Mouse (Mus musculus) midbrain, embryonic 16.5 days (tissue): ENCODE measurements around the gene Xdh. TPM values are rescaled to one million over a fixed set of nuclear protein-coding genes. Genes with fewer than 3 reads are reported as not detected.

Experiments
- ATAC-seq: fragments of 200-750 bp; cut with Nextera tagmentation; 2 replicates; pipeline ENCODE4 v1.8.0; 2017; ENCODE audit warnings: moderate TSS enrichment
- H3K27ac ChIP-seq: fragments of 300-500 bp; sonication (generic); 2 replicates; pipeline ENCODE4 v1.5.1; 2014; ENCODE audit warnings: mild to moderate bottlenecking, low read length, mixed read lengths
- H3K27me3 ChIP-seq: fragments of 300-500 bp; sonication (generic); 2 replicates; pipeline ENCODE4 v1.6.1; 2014; ENCODE audit warnings: low read depth, low read length, mixed read lengths; ENCODE audit not compliant: control insufficient read depth, insufficient read depth
- H3K36me3 ChIP-seq: fragments of 300-500 bp; sonication (generic); 2 replicates; pipeline ENCODE4 v1.6.1; 2014; ENCODE audit warnings: mild to moderate bottlenecking, low read length, moderate library complexity, mixed read lengths; ENCODE audit not compliant: control insufficient read depth, insufficient read depth
- H3K4me1 ChIP-seq: fragments of 300-500 bp; sonication (generic); 2 replicates; pipeline ENCODE4 v1.6.1; 2014; ENCODE audit warnings: mild to moderate bottlenecking, low read length, mixed read lengths; ENCODE audit not compliant: control insufficient read depth, insufficient read depth
- H3K4me2 ChIP-seq: fragments of 300-500 bp; sonication (generic); 2 replicates; pipeline ENCODE4 v1.6.1; 2014; ENCODE audit warnings: mild to moderate bottlenecking, low read length, mixed read lengths
- H3K4me3 ChIP-seq: fragments of 300-500 bp; sonication (generic); 2 replicates; pipeline ENCODE4 v1.5.1; 2014; ENCODE audit warnings: low read depth, mild to moderate bottlenecking, low read length, moderate library complexity, mixed read lengths
- H3K9ac ChIP-seq: fragments of 300-500 bp; sonication (generic); 2 replicates; pipeline ENCODE4 v1.6.1; 2014; ENCODE audit warnings: low read depth, low read length, mixed read lengths
- H3K9me3 ChIP-seq: fragments of 300-500 bp; sonication (generic); replicated peaks from 2 replicates; pipeline ENCODE4 v1.6.1; 2014; ENCODE audit warnings: mild to moderate bottlenecking, low read length, mixed read lengths; ENCODE audit not compliant: control insufficient read depth, poor library complexity, severe bottlenecking
- WGBS: fragments of 180-500 bp; shearing (Covaris S2); extraction: QIAGEN DNeasy Blood & Tissue Kit; methylation state at CpG from one replicate; pipeline ENCODE4 v1.1.7; 2014; 5-methylcytosine and 5-hydroxymethylcytosine counted together
- polyA plus RNA-seq: library from polyadenylated mRNA; unstranded; fragments of >200 nt; fragmentation: Nextera tagmentation; extraction: Ambion mirVana; gene quantifications from 2 replicates; pipeline ENCODE4 v1.2.1, GENCODE M21; 2015

Gene Xdh
- 0.31 and 0.70 TPM in 2 replicates for polyA plus RNA-seq

- Histone ChIP-seq H3K36me3 (no peaks in the 10 kb centered on the region), H3K9me3 (no peaks in the 10 kb centered on the region), H3K4me2 (no peak within 1 kb of the TSS), H3K27me3 (no peaks in the 10 kb centered on the region), H3K4me1 (no peaks in the 10 kb centered on the region), H3K4me3 (no peak within 1 kb of the TSS), H3K9ac (no peak within 1 kb of the TSS), H3K27ac (no peak within 1 kb of the TSS)
- WGBS: 84% methylated on average over 13 of the region's 13 CpGs
- no peak for ATAC-seq
Observed at GRCm38 (mm10) chr17:73950062-73950735, at the start of gene Xdh. TSS of gene Xdh (minus strand) at chr17:73950196.

GRCm38 (mm10) chr17:73995907-73996645 is 46.1 kb upstream of the Xdh start:
- Histone ChIP-seq H3K4me2 (no peak overlapping the region), H3K9me3 (no peaks in the 10 kb centered on the region), H3K9ac (no peak overlapping the region), H3K4me1 (no peaks in the 10 kb centered on the region), H3K27ac (no peak overlapping the region), H3K4me3 (no peak overlapping the region), H3K27me3 (no peaks in the 10 kb centered on the region), H3K36me3 (no peaks in the 10 kb centered on the region)
- no peak for ATAC-seq
- 93% methylated on average over 13 of the region's 13 CpGs for WGBS

GRCm38 (mm10) chr17:73991264-73991663 is 41.3 kb upstream of the Xdh start:
- H3K4me3 ChIP-seq: no peak overlapping the region
- no peak overlapping the region for H3K4me2 ChIP-seq
- ATAC-seq: no peak
- H3K9ac ChIP-seq: no peak overlapping the region
- no peaks in the 10 kb centered on the region for H3K27me3 ChIP-seq
- no peak overlapping the region for H3K27ac ChIP-seq
- H3K36me3 ChIP-seq: no peaks in the 10 kb centered on the region
- 88% methylated on average over 4 of the region's 4 CpGs for WGBS
- H3K9me3 ChIP-seq: no peaks in the 10 kb centered on the region
- no peaks in the 10 kb centered on the region for H3K4me1 ChIP-seq

GRCm38 (mm10) chr17:73986571-73986970 is 36.6 kb upstream of the Xdh start:
- Histone ChIP-seq H3K9ac (no peak overlapping the region), H3K9me3 (no peaks in the 10 kb centered on the region), H3K4me2 (no peak overlapping the region), H3K27ac (no peak overlapping the region), H3K4me1 (no peaks in the 10 kb centered on the region), H3K4me3 (no peak overlapping the region), H3K36me3 (no peaks in the 10 kb centered on the region), H3K27me3 (no peaks in the 10 kb centered on the region)
- no peak for ATAC-seq
- 78% methylated on average over 2 of the region's 2 CpGs for WGBS

GRCm38 (mm10) chr17:73985936-73986335 is 35.9 kb upstream of the Xdh start:
- H3K9ac ChIP-seq: no peak overlapping the region
- H3K36me3 ChIP-seq: no peaks in the 10 kb centered on the region
- no peak overlapping the region for H3K4me2 ChIP-seq
- no peak overlapping the region for H3K27ac ChIP-seq
- H3K9me3 ChIP-seq: no peaks in the 10 kb centered on the region
- H3K27me3 ChIP-seq: no peaks in the 10 kb centered on the region
- 91% methylated on average over 4 of the region's 4 CpGs for WGBS
- ATAC-seq: no peak
- no peaks in the 10 kb centered on the region for H3K4me1 ChIP-seq
- H3K4me3 ChIP-seq: no peak overlapping the region

GRCm38 (mm10) chr17:73984508-73984907 is 34.5 kb upstream of the Xdh start:
- no peak overlapping the region for H3K4me3 ChIP-seq
- H3K9me3 ChIP-seq: no peaks in the 10 kb centered on the region
- no peak overlapping the region for H3K27ac ChIP-seq
- H3K4me2 ChIP-seq: no peak overlapping the region
- no peak for ATAC-seq
- no peaks in the 10 kb centered on the region for H3K36me3 ChIP-seq
- no peak overlapping the region for H3K9ac ChIP-seq
- no peaks in the 10 kb centered on the region for H3K27me3 ChIP-seq
- H3K4me1 ChIP-seq: no peaks in the 10 kb centered on the region
- WGBS: 18% methylated on average over 4 of the region's 4 CpGs

- ATAC-seq: no peak
- H3K4me1 ChIP-seq: no peaks in the 10 kb centered on the region
- H3K4me2 ChIP-seq: no peak overlapping the region
- no peak overlapping the region for H3K9ac ChIP-seq
- H3K27me3 ChIP-seq: no peaks in the 10 kb centered on the region
- no peaks in the 10 kb centered on the region for H3K9me3 ChIP-seq
- no peaks in the 10 kb centered on the region for H3K36me3 ChIP-seq
- H3K27ac ChIP-seq: no peak overlapping the region
- 63% methylated on average over 1 of the region's 1 CpGs for WGBS
- H3K4me3 ChIP-seq: no peak overlapping the region
Observed at GRCm38 (mm10) chr17:73982871-73983270, 32.9 kb upstream of the Xdh start.

- H3K27ac ChIP-seq: no peak overlapping the region
- H3K27me3 ChIP-seq: no peaks in the 10 kb centered on the region
- no peak overlapping the region for H3K4me3 ChIP-seq
- no peaks in the 10 kb centered on the region for H3K9me3 ChIP-seq
- no peak overlapping the region for H3K4me2 ChIP-seq
- no peaks in the 10 kb centered on the region for H3K36me3 ChIP-seq
- H3K4me1 ChIP-seq: no peaks in the 10 kb centered on the region
- ATAC-seq: no peak
- no peak overlapping the region for H3K9ac ChIP-seq
Observed at GRCm38 (mm10) chr17:73976066-73976465, 26.1 kb upstream of the Xdh start.

GRCm38 (mm10) chr17:73972648-73973047 is 22.7 kb upstream of the Xdh start:
- no peak overlapping the region for H3K4me3 ChIP-seq
- H3K9ac ChIP-seq: no peak overlapping the region
- H3K4me2 ChIP-seq: no peak overlapping the region
- WGBS: 93% methylated on average over 11 of the region's 11 CpGs
- H3K9me3 ChIP-seq: no peaks in the 10 kb centered on the region
- H3K27me3 ChIP-seq: no peaks in the 10 kb centered on the region
- no peak for ATAC-seq
- H3K27ac ChIP-seq: no peak overlapping the region
- no peaks in the 10 kb centered on the region for H3K36me3 ChIP-seq
- H3K4me1 ChIP-seq: no peaks in the 10 kb centered on the region
